Mouse (Mus musculus): ENCODE measurements around the gene Asic3.

GRCm38 (mm10) chr5:24426037-24426432 lies 12.8 kb downstream of the Asic3 start:
- TF ChIP-seq POLR2A (IDR thresholded peaks at IDR 0.05; ENCODE audit: low read depth, low read length) (no peak), CTCF (IDR thresholded peaks at IDR 0.05; ENCODE audit: extremely low read depth, insufficient read depth, insufficient read length, insufficient replicate concordance) (no peak)

All from spleen, adult 2 months (tissue).